25 mouse cellular contexts compared by ENCODE assay signal in the genomic region with DNA sequence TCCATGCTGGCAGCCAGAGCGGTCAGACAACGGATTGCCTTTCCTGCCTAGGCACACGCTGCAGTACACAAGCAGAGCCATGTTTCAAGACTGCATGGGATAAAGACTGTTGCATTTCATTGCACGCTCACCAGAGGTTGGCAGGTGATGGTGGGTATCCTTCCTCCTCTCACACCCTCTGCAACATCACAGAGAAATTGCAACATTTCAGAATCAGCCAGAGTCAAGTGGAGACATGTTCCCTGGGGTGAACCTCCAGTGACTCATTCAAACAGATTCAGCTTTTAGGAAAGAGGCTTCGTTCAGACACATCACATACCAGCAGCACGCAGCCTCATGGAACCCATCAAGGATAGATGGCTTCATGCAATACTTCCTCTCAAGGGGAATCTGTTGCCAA.
A peak's percentile ranks its signal among the peaks of the same experiment; 100 is the strongest.
DNase-seq lines count a peak whose midpoint lies in the region; ATAC-seq and TF ChIP-seq lines count a peak whose summit lies in the region.
"Had no signal": no experiment of that assay in that cellular context is flagged by ENCODE, and none has a peak within 500 bp of the region (broad histone marks: within the 10 kb centered on the region; RNA-seq: fewer than 3 reads in every experiment).

No protein-coding gene starts in this region.

- no peak for ATAC-seq in stomach, embryonic 15.5 days (ENCODE audit: insufficient read depth, low FRiP score, low read depth)
- no peak for ATAC-seq in midbrain, embryonic 15.5 days (replicated peaks)

- H3K9me3 ChIP-seq in stomach, embryonic 15.5 days, result no peaks in the 10 kb centered on the region
- H3K9me3 ChIP-seq in midbrain, embryonic 15.5 days, result no peaks in the 10 kb centered on the region
- H3K9me3 ChIP-seq: heart, embryonic 15.5 days; liver, embryonic 15.5 days; lung, embryonic 15.5 days; midbrain, embryonic 12.5 days; neural tube, embryonic 13.5 days had no signal

- no peaks in the 10 kb centered on the region for H3K27me3 ChIP-seq in spleen, adult 2 months (ENCODE audit: control insufficient read depth, insufficient read depth, low read length)
- H3K27me3 ChIP-seq in stomach, embryonic 15.5 days (replicated peaks), result no peaks in the 10 kb centered on the region
- H3K27me3 ChIP-seq in midbrain, embryonic 15.5 days (replicated peaks), result no peaks in the 10 kb centered on the region
- H3K27me3 ChIP-seq: heart, embryonic 15.5 days; liver, embryonic 15.5 days; lung, embryonic 15.5 days; midbrain, embryonic 12.5 days; neural tube, embryonic 13.5 days had no signal

- TF ChIP-seq POLR2A in spleen, adult 2 months (IDR thresholded peaks at IDR 0.05; ENCODE audit: low read depth, low read length), result no peak

- WGBS in spleen, adult 2 months, result 86% methylated on average over 6 of the region's 6 CpGs
- 84% methylated on average over 6 of the region's 6 CpGs for WGBS in stomach, embryonic 15.5 days
- 93% methylated on average over 6 of the region's 6 CpGs for WGBS in midbrain, embryonic 15.5 days

- H3K27ac ChIP-seq in spleen, adult 2 months (ENCODE audit: insufficient read depth, low read length), result peak overlapping the region; percentile 4; the same call in 1 of the 2 replicates
- H3K27ac ChIP-seq in stomach, embryonic 15.5 days, result 0 out of 2 replicates have a peak overlapping the region, but pooled peaks have one; percentile 31
- H3K27ac ChIP-seq in midbrain, embryonic 15.5 days, result no peak overlapping the region
- H3K27ac ChIP-seq: heart, embryonic 15.5 days; hindbrain, embryonic 14.5 days; kidney, postnatal 0 days; left cerebral cortex, adult 2 months; liver, embryonic 15.5 days; lung, embryonic 15.5 days; midbrain, embryonic 12.5 days; neural tube, embryonic 13.5 days had no signal

- no peak for TF ChIP-seq CTCF in spleen, adult 2 months (IDR thresholded peaks at IDR 0.05; ENCODE audit: extremely low read depth, insufficient read depth, insufficient read length, insufficient replicate concordance)

- no peak for DNase-seq in spleen, adult 2 months (ENCODE audit: low read depth in 1 of 2, low spot score in 2 of 2)
- DNase-seq in spleen, adult 18-20 months, result no peak
- peak; percentile 30 for DNase-seq in MN1 (ENCODE audit: low spot score)
- peak; percentile 95 for DNase-seq in gonadal fat pad, adult 2 months (ENCODE audit: low read depth)
- no peak for DNase-seq in cerebellum, adult 18-20 months
- DNase-seq: cerebellum, adult 11-12 months; cerebellum, postnatal 36 days; gastrocnemius, postnatal 25 days; heart, postnatal 4 days; kidney, adult 2 months; layer of hippocampus, adult 9-11 months; liver; retina, postnatal 1 day; right cerebral cortex, postnatal 25 days; thymus, postnatal 14 days had no signal

- H3K36me3 ChIP-seq in spleen, adult 2 months (ENCODE audit: control insufficient read depth, insufficient read depth, low read length), result no peaks in the 10 kb centered on the region
- no peaks in the 10 kb centered on the region for H3K36me3 ChIP-seq in stomach, embryonic 15.5 days
- H3K36me3 ChIP-seq in midbrain, embryonic 15.5 days (replicated peaks), result no peaks in the 10 kb centered on the region
- H3K36me3 ChIP-seq: heart, embryonic 15.5 days; lung, embryonic 15.5 days; neural tube, embryonic 13.5 days had no signal

- H3K4me2 ChIP-seq in stomach, embryonic 15.5 days, result no peak overlapping the region
- no peak overlapping the region for H3K4me2 ChIP-seq in midbrain, embryonic 15.5 days
- H3K4me2 ChIP-seq: heart, embryonic 15.5 days; hindbrain, embryonic 14.5 days; liver, embryonic 15.5 days; lung, embryonic 15.5 days; midbrain, embryonic 12.5 days; neural tube, embryonic 13.5 days had no signal

- no peak overlapping the region for H3K4me3 ChIP-seq in spleen, adult 2 months (ENCODE audit: extremely low read depth, insufficient read depth, insufficient read length)
- H3K4me3 ChIP-seq in stomach, embryonic 15.5 days (replicated peaks), result no peak overlapping the region
- no peak overlapping the region for H3K4me3 ChIP-seq in midbrain, embryonic 15.5 days
- H3K4me3 ChIP-seq: heart, embryonic 15.5 days; left cerebral cortex, adult 2 months; liver, embryonic 15.5 days; lung, embryonic 15.5 days; midbrain, embryonic 12.5 days; neural tube, embryonic 13.5 days had no signal

- no peak overlapping the region for H3K9ac ChIP-seq in stomach, embryonic 15.5 days
- no peak overlapping the region for H3K9ac ChIP-seq in midbrain, embryonic 15.5 days
- H3K9ac ChIP-seq: heart, embryonic 15.5 days; hindbrain, embryonic 14.5 days; liver, embryonic 15.5 days; lung, embryonic 15.5 days; midbrain, embryonic 12.5 days; neural tube, embryonic 13.5 days had no signal

- H3K4me1 ChIP-seq in spleen, adult 2 months (ENCODE audit: control insufficient read depth, insufficient read depth, insufficient read length), result peaks cover 24% of the 10 kb centered on the region
- H3K4me1 ChIP-seq in stomach, embryonic 15.5 days, result 0 out of 2 replicates have a peak, but pooled peaks cover 9% of the 10 kb centered on the region
- 0 out of 2 replicates have a peak, but pooled peaks cover 5% of the 10 kb centered on the region for H3K4me1 ChIP-seq in midbrain, embryonic 15.5 days

Comparison
In these comparisons a context has a peak if more than half of its experiments do, and no peak if none do; other contexts are left out.
1. DNase-seq: peak in MN1 (single experiment) and gonadal fat pad, adult 2 months (single experiment); none in spleen, adult 2 months (0 of 2), spleen, adult 18-20 months (0 of 2) and cerebellum, adult 18-20 months (0 of 2).